Mouse (Mus musculus): ENCODE data around the gene Samd1. TPM values are rescaled to one million over a fixed set of nuclear protein-coding genes. Genes with fewer than 3 reads are reported as not detected.
A peak's percentile ranks its signal among the peaks of the same experiment; 100 is the strongest.

Samd1 gene
- total and polyA plus RNA-seq, 2 experiments: 4.0 to 11.9 TPM

DNA sequence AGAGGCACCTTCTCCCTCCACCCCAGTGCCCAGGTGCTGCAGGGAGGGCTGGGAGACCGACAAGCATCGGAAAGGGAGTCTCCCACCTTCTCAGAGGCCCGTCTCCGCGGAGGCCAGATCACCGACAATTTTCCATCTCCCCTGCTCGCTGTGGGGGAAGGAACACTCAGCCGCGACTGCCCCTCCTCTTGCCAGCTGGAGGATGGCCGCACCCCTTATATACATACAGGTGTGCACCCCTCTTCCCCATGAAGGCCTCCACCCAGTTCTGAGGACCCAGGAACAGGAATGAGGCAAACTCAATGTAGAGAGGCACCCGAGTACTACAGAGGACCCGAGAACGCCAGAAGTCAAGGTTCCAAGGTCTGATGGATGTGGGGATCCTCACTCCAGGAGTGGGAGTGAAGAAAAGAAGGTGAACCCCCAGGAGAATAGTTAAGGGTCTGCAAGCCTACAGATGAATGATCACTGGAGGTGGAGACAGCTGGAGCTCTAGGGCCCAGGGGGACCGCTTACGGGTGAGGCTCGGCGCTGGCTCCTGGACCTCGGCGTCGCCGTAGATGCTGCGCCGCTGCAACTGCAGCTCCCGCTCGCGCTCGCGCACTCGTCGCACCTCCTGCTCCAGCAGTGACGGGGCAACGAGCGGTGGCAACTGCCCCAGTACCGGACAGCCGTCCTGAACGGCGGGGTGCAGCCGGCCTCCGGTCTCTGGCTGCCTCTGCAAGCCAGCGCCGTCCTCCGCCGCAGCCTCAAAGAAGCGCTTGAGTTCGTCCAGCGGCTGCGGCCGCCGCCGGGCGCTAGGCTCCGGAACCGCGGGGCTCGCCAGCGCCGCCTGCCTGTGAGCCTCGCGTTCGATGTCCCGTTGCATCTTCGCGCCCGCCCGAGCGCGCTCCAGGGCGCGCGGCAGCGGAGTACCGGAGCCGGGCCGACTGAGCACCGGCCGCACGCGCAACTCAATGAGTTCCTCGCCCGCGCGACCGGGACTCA is 13.4 kb downstream of the Samd1 start:
- Histone ChIP-seq H3K4me1 (ENCODE audit: control insufficient read depth, insufficient read depth, low read length) (peaks cover 5% of the 10 kb centered on the region; the same call in 1 of the 2 replicates), H3K9ac (ENCODE audit: low read depth, low read length) (peak overlapping the region; percentile 52), H3K27me3 (ENCODE audit: control insufficient read depth, insufficient read depth, low read length) (no peaks in the 10 kb centered on the region), H3K36me3 (ENCODE audit: control insufficient read depth, insufficient read depth, low read length) (no peaks in the 10 kb centered on the region), H3K4me3 (ENCODE audit: insufficient read depth, low read depth, low read length) (peak overlapping the region; percentile 49; the same call in 1 of the 2 replicates), H3K79me2 (ENCODE audit: control insufficient read depth, insufficient read depth, low read length) (no peaks in the 10 kb centered on the region), H3K27ac (replicated peaks; ENCODE audit: insufficient read depth, low read depth, low read length) (no peak overlapping the region)
- peak; percentile 27 for DNase-seq (ENCODE audit: extremely low read depth, low read depth, low spot score)
- 3% methylated on average over 82 of the region's 83 CpGs for WGBS
- no peak for TF ChIP-seq POLR2A (IDR thresholded peaks at IDR 0.05; ENCODE audit: extremely low read depth, insufficient read depth, low read length)
- TF ChIP-seq CTCF (IDR thresholded peaks at IDR 0.05; ENCODE audit: low read depth, low read length): peak; percentile 75

DNA sequence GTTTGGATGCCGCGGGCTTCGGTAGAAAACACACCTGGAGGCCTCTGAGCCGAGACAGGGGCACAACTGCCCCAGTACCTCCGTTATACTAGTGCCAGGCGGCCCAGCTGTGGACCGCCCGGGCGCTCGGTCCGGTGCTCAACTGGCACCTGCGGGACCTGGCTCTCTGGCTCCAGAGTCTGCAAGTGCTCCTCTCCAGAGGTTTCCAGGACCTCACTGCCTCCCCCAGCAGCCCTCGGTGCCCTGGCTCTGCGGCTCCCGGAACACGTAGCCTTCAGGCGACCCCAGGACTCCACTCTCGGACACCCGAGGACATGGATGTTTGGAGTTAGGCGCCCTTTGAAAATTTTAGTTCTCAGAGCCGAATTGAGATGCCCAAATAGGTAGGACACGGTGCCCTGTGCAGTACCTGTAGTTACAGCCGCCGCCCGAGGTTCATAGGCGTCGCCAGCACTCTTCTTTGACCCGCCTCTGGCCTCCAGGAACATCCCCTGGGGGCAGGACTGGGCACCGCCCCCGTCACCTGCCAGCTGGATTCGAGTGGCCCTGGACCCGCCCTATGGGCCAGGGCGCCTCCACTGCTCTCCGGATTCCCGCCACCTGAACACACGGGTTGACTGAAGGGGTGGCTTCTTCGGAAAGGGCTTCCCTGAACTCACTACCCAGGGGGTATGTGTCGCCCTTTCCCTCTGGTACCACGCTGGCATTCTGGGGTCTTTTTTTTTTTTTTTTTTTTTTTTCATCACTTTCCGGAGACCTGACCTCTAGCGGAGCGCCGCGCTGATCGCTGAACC is 14.4 kb downstream of the Samd1 start, which contains the start of gene 2210011C24Rik:
TSS of gene 2210011C24Rik (minus strand) at position 467 of the 794 bp plus-strand sequence.
- H3K9ac ChIP-seq (ENCODE audit: low read depth, low read length): peak within 1 kb of the TSS; percentile 53
- no peaks in the 10 kb centered on the region for H3K27me3 ChIP-seq (ENCODE audit: control insufficient read depth, insufficient read depth, low read length)
- WGBS: 2% methylated on average over 45 of the region's 45 CpGs

DNA sequence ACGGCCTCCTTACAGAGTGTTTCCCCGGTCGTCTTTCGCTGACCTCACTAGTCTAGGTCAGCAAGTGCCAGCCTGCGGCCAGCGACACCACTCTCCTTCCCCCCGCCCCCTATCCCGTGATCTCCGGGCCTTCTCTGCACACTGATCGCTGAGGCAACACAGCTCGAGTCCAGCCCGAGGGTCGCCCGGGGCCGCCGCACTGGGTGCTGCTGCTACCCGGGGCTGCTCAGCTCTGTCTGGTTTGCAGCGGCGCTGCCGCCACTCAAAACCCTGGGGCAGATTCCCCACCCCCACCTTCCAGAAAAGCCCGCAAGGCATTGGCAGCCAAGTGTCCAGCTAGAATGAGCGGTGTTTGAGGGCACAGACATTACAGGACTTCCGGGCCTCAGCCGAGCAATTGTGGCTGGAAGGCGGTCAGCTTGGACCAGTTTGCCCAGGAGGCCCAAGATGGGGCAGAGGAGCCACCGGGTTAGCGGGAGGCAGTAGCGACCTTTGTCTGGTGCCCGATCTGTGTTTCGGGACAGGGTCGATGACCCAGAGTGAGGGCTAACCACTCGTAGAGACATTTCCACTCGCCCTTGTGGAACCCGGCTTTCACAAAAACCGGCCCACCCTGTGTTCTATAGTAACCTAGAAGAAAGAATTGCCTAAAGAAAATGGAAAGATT is 15.2 kb downstream of the Samd1 start:
- peak; percentile 44 for DNase-seq (ENCODE audit: extremely low read depth, low read depth, low spot score)
- H3K9ac ChIP-seq (ENCODE audit: low read depth, low read length): peak overlapping the region; percentile 53

More for the DNA sequence above, 14.4 kb downstream of the Samd1 start, which contains the start of gene 2210011C24Rik:
- no peak for TF ChIP-seq POLR2A (IDR thresholded peaks at IDR 0.05; ENCODE audit: extremely low read depth, insufficient read depth, low read length)
- TF ChIP-seq CTCF (IDR thresholded peaks at IDR 0.05; ENCODE audit: low read depth, low read length): no peak
- DNase-seq (ENCODE audit: extremely low read depth, low read depth, low spot score): peak; percentile 51
- H3K27ac ChIP-seq (replicated peaks; ENCODE audit: insufficient read depth, low read depth, low read length): peak within 1 kb of the TSS; percentile 14
- no peaks in the 10 kb centered on the region for H3K36me3 ChIP-seq (ENCODE audit: control insufficient read depth, insufficient read depth, low read length)
- peaks cover 5% of the 10 kb centered on the region; the same call in 1 of the 2 replicates for H3K4me1 ChIP-seq (ENCODE audit: control insufficient read depth, insufficient read depth, low read length)
- no peaks in the 10 kb centered on the region for H3K79me2 ChIP-seq (ENCODE audit: control insufficient read depth, insufficient read depth, low read length)
- peak within 1 kb of the TSS; percentile 49; the same call in 1 of the 2 replicates for H3K4me3 ChIP-seq (ENCODE audit: insufficient read depth, low read depth, low read length)

DNA sequence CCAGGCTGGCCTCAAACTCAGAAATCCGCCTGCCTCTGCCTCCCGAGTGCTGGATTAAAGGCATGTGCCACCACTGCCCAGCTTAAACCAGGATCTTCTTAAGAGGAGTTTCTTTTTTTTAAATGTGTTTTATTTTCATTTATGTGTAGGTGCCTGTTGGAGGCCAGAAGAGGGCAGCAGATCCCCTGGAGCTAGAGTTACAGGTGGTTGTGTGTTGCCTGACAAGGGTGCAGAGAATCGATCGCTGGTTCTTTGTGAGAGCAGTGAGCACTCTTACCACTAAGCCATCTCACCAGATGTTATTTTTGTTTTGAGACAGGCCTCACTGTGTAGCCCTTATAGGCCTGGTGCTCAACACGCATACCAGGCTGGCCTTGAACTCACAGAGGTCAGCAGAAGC is 18.4 kb downstream of the Samd1 start:
- Histone ChIP-seq H3K27ac (replicated peaks; ENCODE audit: insufficient read depth, low read depth, low read length) (no peak overlapping the region), H3K79me2 (ENCODE audit: control insufficient read depth, insufficient read depth, low read length) (no peaks in the 10 kb centered on the region), H3K4me3 (ENCODE audit: insufficient read depth, low read depth, low read length) (no peak overlapping the region), H3K36me3 (ENCODE audit: control insufficient read depth, insufficient read depth, low read length) (no peaks in the 10 kb centered on the region), H3K27me3 (ENCODE audit: control insufficient read depth, insufficient read depth, low read length) (no peaks in the 10 kb centered on the region), H3K4me1 (ENCODE audit: control insufficient read depth, insufficient read depth, low read length) (peaks cover 5% of the 10 kb centered on the region; the same call in 1 of the 2 replicates), H3K9ac (ENCODE audit: low read depth, low read length) (no peak overlapping the region)
- DNase-seq (ENCODE audit: extremely low read depth, low read depth, low spot score): no peak
- no peak for TF ChIP-seq CTCF (IDR thresholded peaks at IDR 0.05; ENCODE audit: low read depth, low read length)
- WGBS: 98% methylated on average over 5 of the region's 5 CpGs

More for the DNA sequence above, 15.2 kb downstream of the Samd1 start:
- no peaks in the 10 kb centered on the region for H3K27me3 ChIP-seq (ENCODE audit: control insufficient read depth, insufficient read depth, low read length)
- H3K4me3 ChIP-seq (ENCODE audit: insufficient read depth, low read depth, low read length): peak overlapping the region; percentile 48; the same call in 1 of the 2 replicates
- peak overlapping the region; percentile 14 for H3K27ac ChIP-seq (replicated peaks; ENCODE audit: insufficient read depth, low read depth, low read length)
- no peaks in the 10 kb centered on the region for H3K79me2 ChIP-seq (ENCODE audit: control insufficient read depth, insufficient read depth, low read length)
- H3K4me1 ChIP-seq (ENCODE audit: control insufficient read depth, insufficient read depth, low read length): peaks cover 5% of the 10 kb centered on the region; the same call in 1 of the 2 replicates
- 10% methylated on average over 35 of the region's 35 CpGs for WGBS
- no peak for TF ChIP-seq CTCF (IDR thresholded peaks at IDR 0.05; ENCODE audit: low read depth, low read length)
- TF ChIP-seq POLR2A (IDR thresholded peaks at IDR 0.05; ENCODE audit: extremely low read depth, insufficient read depth, low read length): 0 out of 2 replicates have a peak, but pooled peaks have one; percentile 14
- no peaks in the 10 kb centered on the region for H3K36me3 ChIP-seq (ENCODE audit: control insufficient read depth, insufficient read depth, low read length)

DNA sequence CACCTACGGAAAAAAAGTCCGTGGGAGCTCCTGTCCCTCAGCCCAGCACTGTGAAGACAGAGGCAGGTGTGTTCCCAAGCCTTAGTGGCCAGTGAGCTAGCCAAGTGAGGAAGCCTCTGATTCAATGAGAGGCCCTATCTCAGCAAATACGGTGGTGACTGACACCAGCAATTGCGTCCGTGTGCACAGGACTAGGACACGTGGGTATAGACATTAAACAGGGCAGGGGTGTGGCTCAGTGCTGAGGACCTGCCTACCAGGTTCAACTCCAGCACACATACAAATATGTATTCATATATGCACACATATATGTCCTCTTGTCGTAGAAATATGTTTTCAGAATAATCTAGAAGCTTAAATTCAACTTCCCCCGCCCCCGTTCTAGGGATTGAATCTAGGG is 22.3 kb downstream of the Samd1 start:
- Histone ChIP-seq H3K36me3 (ENCODE audit: control insufficient read depth, insufficient read depth, low read length) (no peaks in the 10 kb centered on the region), H3K27me3 (ENCODE audit: control insufficient read depth, insufficient read depth, low read length) (no peaks in the 10 kb centered on the region; the same call in 1 of the 2 replicates), H3K27ac (replicated peaks; ENCODE audit: insufficient read depth, low read depth, low read length) (no peak overlapping the region), H3K79me2 (ENCODE audit: control insufficient read depth, insufficient read depth, low read length) (no peaks in the 10 kb centered on the region), H3K4me1 (ENCODE audit: control insufficient read depth, insufficient read depth, low read length) (no peaks in the 10 kb centered on the region), H3K9ac (ENCODE audit: low read depth, low read length) (no peak overlapping the region), H3K4me3 (ENCODE audit: insufficient read depth, low read depth, low read length) (no peak overlapping the region)
- TF ChIP-seq CTCF (IDR thresholded peaks at IDR 0.05; ENCODE audit: low read depth, low read length): no peak
- no peak for TF ChIP-seq POLR2A (IDR thresholded peaks at IDR 0.05; ENCODE audit: extremely low read depth, insufficient read depth, low read length)
- 77% methylated on average over 9 of the region's 9 CpGs for WGBS
- no peak for DNase-seq (ENCODE audit: extremely low read depth, low read depth, low spot score)

Data from liver, adult 2 months (tissue).